Mouse (Mus musculus) spleen, adult 2 months (tissue): Measurements from ENCODE around the gene Mical2. TPM values are rescaled to one million over a fixed set of nuclear protein-coding genes. Genes with fewer than 3 reads are reported as not detected.

Experiments
- DNase-seq, 2 experiments: peaks; one replicate each; pipeline versions ENCODE4 v3.0.0 to v3.0.0-alpha.2; 2012 to 2021; ENCODE audit warnings: low spot score in 2 of 2, low read depth in 1 of 2
- H3K27ac ChIP-seq: fragments of 200-500 bp; 2 replicates; pipeline ENCODE4 v1.5.1; 2012; ENCODE audit warnings: low read length, inconsistent platforms; ENCODE audit not compliant: insufficient read depth
- H3K27me3 ChIP-seq: fragments of 200-500 bp; 2 replicates; pipeline ENCODE4 v1.6.1; 2012; ENCODE audit warnings: mild to moderate bottlenecking, moderate library complexity, low read length, inconsistent platforms; ENCODE audit not compliant: control insufficient read depth, insufficient read depth
- H3K36me3 ChIP-seq: fragments of 200-500 bp; 2 replicates; pipeline ENCODE4 v1.6.1; 2012; ENCODE audit warnings: mild to moderate bottlenecking, low read length, inconsistent platforms; ENCODE audit not compliant: control insufficient read depth, insufficient read depth
- H3K4me1 ChIP-seq: fragments of 200-500 bp; 2 replicates; pipeline ENCODE4 v1.6.1; 2011; ENCODE audit warnings: inconsistent platforms; ENCODE audit not compliant: control insufficient read depth, insufficient read depth, insufficient read length
- H3K4me3 ChIP-seq: fragments of 200-500 bp; 2 replicates; pipeline ENCODE4 v1.5.1; 2011; ENCODE audit warnings: mild to moderate bottlenecking, inconsistent platforms; ENCODE audit not compliant: insufficient read depth, insufficient read length; ENCODE audit errors: extremely low read depth
- CTCF ChIP-seq: fragments of 200-500 bp; IDR thresholded peaks from 2 replicates; pipeline ENCODE4 v1.5.1; 2011; ENCODE audit warnings: mild to moderate bottlenecking, inconsistent platforms; ENCODE audit not compliant: insufficient read depth, insufficient read length, insufficient replicate concordance; ENCODE audit errors: extremely low read depth
- POLR2A ChIP-seq: fragments of 200-500 bp; IDR thresholded peaks from 2 replicates; pipeline ENCODE4 v1.6.1; 2011; ENCODE audit warnings: low read depth, low read length, inconsistent platforms
- WGBS: fragments of 180-500 bp; shearing (Covaris S2); methylation state at CpG from one replicate; pipeline ENCODE4 v1.1.7; 2018; 5-methylcytosine and 5-hydroxymethylcytosine counted together
- polyA plus RNA-seq: library from polyadenylated mRNA; depleted of rRNA; stranded (reverse); fragments of >200 nt; gene quantifications from 2 replicates; pipeline ENCODE4 v1.2.3, GENCODE M21; 2012

Gene Mical2
- polyA plus RNA-seq, 1 experiment, result 3.1 TPM

DNA sequence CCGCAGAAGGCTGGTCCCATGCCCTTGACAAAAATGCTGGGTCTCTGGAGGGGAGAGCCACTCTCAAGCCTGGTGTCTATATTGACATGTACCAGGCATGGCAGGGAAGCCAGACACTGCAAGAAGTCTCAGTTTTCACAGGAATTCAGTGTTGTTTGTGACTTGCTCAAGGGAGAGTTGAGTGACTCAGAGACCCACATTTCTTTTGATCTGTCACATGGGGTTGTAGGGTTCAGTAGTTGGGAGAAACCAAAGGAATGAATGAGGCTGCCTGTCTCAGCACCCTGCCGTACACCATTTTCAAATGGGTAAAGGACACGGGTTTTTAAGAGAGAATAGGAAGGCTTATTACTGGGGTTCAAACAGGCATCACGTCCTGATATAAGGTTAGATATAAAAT, 33.6 kb downstream of the Mical2 start:
- no peaks in the 10 kb centered on the region for H3K36me3 ChIP-seq

DNA sequence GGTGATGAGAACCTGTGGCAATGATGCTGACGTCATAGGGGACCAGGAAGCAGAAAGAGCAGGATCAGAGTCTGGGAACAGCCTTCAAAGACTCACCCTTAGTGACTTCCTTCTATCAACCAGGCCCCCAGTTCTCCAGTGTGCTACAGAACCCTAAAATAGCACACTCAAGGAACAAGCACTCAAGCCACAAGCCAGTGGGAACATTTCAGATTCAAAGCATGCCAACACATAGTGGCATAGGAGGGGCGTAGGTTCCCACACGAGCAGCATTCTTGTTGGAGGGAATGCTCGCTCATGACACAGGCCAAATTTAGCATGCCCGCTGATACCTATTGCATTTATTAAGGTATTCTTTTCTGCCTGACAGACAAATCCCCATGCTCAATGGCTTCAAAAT, 35.5 kb downstream of the Mical2 start:
- TF ChIP-seq POLR2A (no peak), CTCF (no peak)
- Histone ChIP-seq H3K36me3 (no peaks in the 10 kb centered on the region), H3K4me3 (no peak overlapping the region), H3K27me3 (no peaks in the 10 kb centered on the region), H3K27ac (no peak overlapping the region), H3K4me1 (no peaks in the 10 kb centered on the region)
- WGBS, result 83% methylated on average over 5 of the region's 5 CpGs
- DNase-seq, result no peak

More for the DNA sequence above, 33.6 kb downstream of the Mical2 start:
- DNase-seq, result no peak
- H3K4me3 ChIP-seq, result no peak overlapping the region
- WGBS, result 92% methylated on average over 4 of the region's 4 CpGs
- no peak overlapping the region for H3K27ac ChIP-seq
- H3K27me3 ChIP-seq, result no peaks in the 10 kb centered on the region
- no peak for TF ChIP-seq POLR2A
- TF ChIP-seq CTCF, result no peak
- no peaks in the 10 kb centered on the region for H3K4me1 ChIP-seq

GRCm38 (mm10) chr7:112267266-112267665, 41.6 kb downstream of the Mical2 start:
- Histone ChIP-seq H3K36me3 (no peaks in the 10 kb centered on the region), H3K27me3 (no peaks in the 10 kb centered on the region), H3K4me1 (no peaks in the 10 kb centered on the region), H3K27ac (no peak overlapping the region), H3K4me3 (no peak overlapping the region)
- no peak for DNase-seq
- WGBS, result 82% methylated on average over 5 of the region's 5 CpGs
- TF ChIP-seq POLR2A (no peak), CTCF (no peak)

DNA sequence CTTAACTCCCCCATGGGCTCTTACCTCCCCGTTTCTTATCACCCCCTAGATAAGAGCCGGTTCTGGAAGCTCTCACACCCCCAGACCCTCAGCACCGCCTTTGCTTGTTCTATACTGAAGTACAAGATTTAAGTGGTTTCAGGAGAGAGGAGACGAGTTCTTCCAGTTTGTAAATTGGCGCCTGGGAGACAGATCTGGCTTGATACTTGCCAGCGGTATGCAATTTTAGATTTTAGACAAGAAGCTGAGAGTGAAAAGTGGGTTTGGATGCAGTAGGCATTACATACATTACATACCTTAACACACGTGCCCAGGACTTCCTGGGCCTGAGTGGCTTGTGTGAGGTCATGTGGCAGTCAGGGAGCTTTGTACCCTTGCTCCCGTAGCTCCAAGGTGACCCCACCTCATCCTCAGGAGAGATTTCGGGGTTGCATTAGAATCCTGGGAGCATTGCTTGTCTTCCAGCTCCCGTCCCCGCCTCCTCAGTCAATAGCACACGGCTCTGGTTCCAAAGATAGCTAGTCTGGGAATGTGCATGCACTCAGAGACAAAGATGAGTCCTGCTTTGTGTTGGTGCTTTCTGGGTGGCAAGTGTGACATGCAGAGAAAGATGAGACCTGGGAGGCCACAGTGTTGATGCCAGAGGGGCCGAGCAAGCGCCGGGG, 43.2 kb downstream of the Mical2 start:
- H3K4me3 ChIP-seq, result no peak overlapping the region
- no peaks in the 10 kb centered on the region for H3K4me1 ChIP-seq
- no peak for TF ChIP-seq POLR2A
- TF ChIP-seq CTCF, result no peak
- 92% methylated on average over 15 of the region's 15 CpGs for WGBS
- no peak for DNase-seq
- H3K27me3 ChIP-seq, result no peaks in the 10 kb centered on the region
- H3K27ac ChIP-seq, result no peak overlapping the region
- no peaks in the 10 kb centered on the region for H3K36me3 ChIP-seq

GRCm38 (mm10) chr7:112270870-112271269, 45.2 kb downstream of the Mical2 start:
- Histone ChIP-seq H3K36me3 (no peaks in the 10 kb centered on the region), H3K27ac (no peak overlapping the region), H3K4me3 (no peak overlapping the region), H3K27me3 (no peaks in the 10 kb centered on the region), H3K4me1 (no peaks in the 10 kb centered on the region)
- TF ChIP-seq CTCF (no peak), POLR2A (no peak)
- DNase-seq, result no peak
- 82% methylated on average over 5 of the region's 5 CpGs for WGBS

DNA sequence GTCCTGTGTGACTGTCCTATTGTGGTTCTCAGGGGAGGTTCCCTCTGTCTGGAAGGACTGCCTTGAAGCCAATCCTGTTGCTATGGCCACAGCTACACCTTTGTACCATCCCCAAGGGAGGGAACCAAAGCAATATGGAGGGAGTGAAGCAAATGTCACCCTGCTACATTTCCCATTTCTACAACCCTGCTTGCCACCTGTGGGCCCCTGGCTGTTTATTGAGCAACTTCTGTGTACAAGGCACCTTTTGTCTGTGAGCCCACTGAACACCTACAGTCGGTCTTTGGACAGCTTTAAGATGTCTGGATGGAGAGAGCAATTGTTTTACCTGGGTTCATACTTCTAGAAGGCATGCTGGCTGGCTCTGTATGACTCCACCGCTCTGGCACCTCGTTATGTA, 46.0 kb downstream of the Mical2 start:
- no peak for TF ChIP-seq POLR2A
- no peaks in the 10 kb centered on the region for H3K4me1 ChIP-seq
- H3K36me3 ChIP-seq, result no peaks in the 10 kb centered on the region
- WGBS, result 83% methylated on average over 3 of the region's 3 CpGs
- no peak overlapping the region for H3K4me3 ChIP-seq
- H3K27me3 ChIP-seq, result no peaks in the 10 kb centered on the region
- no peak for DNase-seq
- H3K27ac ChIP-seq, result no peak overlapping the region

GRCm38 (mm10) chr7:112272692-112273091, 47.0 kb downstream of the Mical2 start:
- no peak overlapping the region for H3K4me3 ChIP-seq
- no peaks in the 10 kb centered on the region for H3K36me3 ChIP-seq
- H3K4me1 ChIP-seq, result no peaks in the 10 kb centered on the region
- no peaks in the 10 kb centered on the region for H3K27me3 ChIP-seq
- no peak overlapping the region for H3K27ac ChIP-seq
- no peak for TF ChIP-seq POLR2A
- no peak for TF ChIP-seq CTCF
- no peak for DNase-seq
- 88% methylated on average over 5 of the region's 5 CpGs for WGBS
